Mouse (Mus musculus) neural tube, embryonic 14.5 days (tissue): Measurements from ENCODE around the gene Bcas3. TPM values are rescaled to one million over a fixed set of nuclear protein-coding genes. Genes with fewer than 3 reads are reported as not detected.

Source experiments
- ATAC-seq: fragments of 200-750 bp; cut with Nextera tagmentation; 2 replicates; pipeline ENCODE4 v1.8.0; 2017; ENCODE audit warnings: low read depth, mild to moderate bottlenecking, moderate TSS enrichment, moderate library complexity
- H3K27ac ChIP-seq: fragments of 300-500 bp; sonication (generic); 2 replicates; pipeline ENCODE4 v1.5.1; 2014; ENCODE audit warnings: low read depth, mild to moderate bottlenecking, control low read depth, low read length, moderate library complexity, mixed read lengths
- H3K27me3 ChIP-seq: fragments of 300-500 bp; sonication (generic); 2 replicates; pipeline ENCODE4 v1.6.1; 2014; ENCODE audit warnings: low read length; ENCODE audit not compliant: control insufficient read depth, insufficient read depth
- H3K36me3 ChIP-seq: fragments of 300-500 bp; sonication (generic); 2 replicates; pipeline ENCODE4 v1.6.1; 2014; ENCODE audit warnings: low read length, mixed read lengths; ENCODE audit not compliant: control insufficient read depth, insufficient read depth
- H3K4me1 ChIP-seq: fragments of 300-500 bp; sonication (generic); 2 replicates; pipeline ENCODE4 v1.6.1; 2014; ENCODE audit warnings: low read length; ENCODE audit not compliant: control insufficient read depth, insufficient read depth
- H3K4me2 ChIP-seq: fragments of 300-500 bp; sonication (generic); 2 replicates; pipeline ENCODE4 v1.6.1; 2014; ENCODE audit warnings: mild to moderate bottlenecking, low read depth, low read length, control low read depth
- H3K4me3 ChIP-seq: fragments of 300-500 bp; sonication (generic); 2 replicates; pipeline ENCODE4 v1.5.1; 2014; ENCODE audit warnings: low read depth, low read length, control low read depth, mixed read lengths
- H3K9ac ChIP-seq: fragments of 300-500 bp; sonication (generic); replicated peaks from 2 replicates; pipeline ENCODE4 v1.6.1; 2014; ENCODE audit warnings: low read depth, mild to moderate bottlenecking, control low read depth, low read length, mixed read lengths
- H3K9me3 ChIP-seq: fragments of 300-500 bp; sonication (generic); 2 replicates; pipeline ENCODE4 v1.6.1; 2016; ENCODE audit warnings: low read length; ENCODE audit not compliant: control insufficient read depth
- WGBS: fragments of 180-500 bp; shearing (Covaris S2); extraction: QIAGEN DNeasy Blood & Tissue Kit; methylation state at CpG from one replicate; pipeline ENCODE4 v1.1.7; 2014; 5-methylcytosine and 5-hydroxymethylcytosine counted together
- polyA plus RNA-seq: library from polyadenylated mRNA; unstranded; fragments of >200 nt; fragmentation: Nextera tagmentation; extraction: Ambion mirVana; gene quantifications from 2 replicates; pipeline ENCODE4 v1.2.1, GENCODE M21; 2014

Bcas3 gene
- 30.9 and 41.9 TPM in 2 replicates for polyA plus RNA-seq

DNA sequence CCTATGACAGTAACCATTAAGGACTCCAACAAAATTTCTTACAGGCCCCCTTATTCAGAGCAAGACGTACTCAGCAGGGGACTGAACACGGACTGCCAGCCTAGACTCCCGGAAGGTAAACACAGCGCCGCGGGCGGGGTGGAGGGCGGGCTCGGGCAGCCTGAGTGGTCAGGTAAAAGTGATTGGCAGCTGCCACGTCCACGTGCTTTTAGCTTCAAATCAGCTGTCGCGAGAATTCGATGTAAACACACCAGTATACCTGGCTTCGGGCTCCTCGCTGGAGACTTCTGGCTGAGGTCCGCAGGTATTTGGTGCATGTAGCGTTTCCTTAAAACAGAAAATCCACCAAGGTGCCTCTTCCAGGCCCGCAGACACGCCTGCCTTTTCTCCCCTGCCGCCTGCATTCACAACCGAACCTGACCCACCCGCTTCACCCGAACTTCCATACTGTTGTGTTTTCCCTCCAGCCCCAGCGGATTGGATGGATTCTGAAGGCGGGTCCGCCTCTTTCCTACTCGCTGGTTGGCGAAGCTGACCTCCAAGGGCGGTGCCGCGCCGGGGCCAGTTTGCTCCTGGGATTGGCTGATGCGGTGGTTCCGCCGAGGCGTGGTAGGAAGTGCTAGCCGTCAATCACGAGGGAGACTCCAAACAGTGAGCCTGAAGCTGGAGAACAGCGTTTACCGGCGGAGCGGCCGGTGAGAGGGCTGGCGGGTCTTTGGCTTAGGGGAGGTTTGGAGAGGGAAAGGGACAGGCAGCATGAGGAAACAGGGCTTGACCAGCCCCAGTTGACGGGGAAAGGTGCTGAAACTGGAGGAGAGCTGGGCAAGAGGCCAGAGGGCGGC lies at the start of gene Bcas3:
Bcas3 (plus strand) TSS at position 629 of the 842 bp plus-strand sequence.
- peak; percentile 100 for ATAC-seq
- Histone ChIP-seq H3K27ac (no peak within 1 kb of the TSS), H3K4me2 (peak within 1 kb of the TSS; percentile 83), H3K36me3 (no peaks in the 10 kb centered on the region), H3K4me3 (peak within 1 kb of the TSS; percentile 70), H3K4me1 (peaks cover 7% of the 10 kb centered on the region; the same call in 1 of the 2 replicates), H3K27me3 (no peaks in the 10 kb centered on the region), H3K9ac (peak within 1 kb of the TSS; percentile 68), H3K9me3 (no peaks in the 10 kb centered on the region)
- WGBS = under 1% methylated on average over 47 of the region's 47 CpGs

DNA sequence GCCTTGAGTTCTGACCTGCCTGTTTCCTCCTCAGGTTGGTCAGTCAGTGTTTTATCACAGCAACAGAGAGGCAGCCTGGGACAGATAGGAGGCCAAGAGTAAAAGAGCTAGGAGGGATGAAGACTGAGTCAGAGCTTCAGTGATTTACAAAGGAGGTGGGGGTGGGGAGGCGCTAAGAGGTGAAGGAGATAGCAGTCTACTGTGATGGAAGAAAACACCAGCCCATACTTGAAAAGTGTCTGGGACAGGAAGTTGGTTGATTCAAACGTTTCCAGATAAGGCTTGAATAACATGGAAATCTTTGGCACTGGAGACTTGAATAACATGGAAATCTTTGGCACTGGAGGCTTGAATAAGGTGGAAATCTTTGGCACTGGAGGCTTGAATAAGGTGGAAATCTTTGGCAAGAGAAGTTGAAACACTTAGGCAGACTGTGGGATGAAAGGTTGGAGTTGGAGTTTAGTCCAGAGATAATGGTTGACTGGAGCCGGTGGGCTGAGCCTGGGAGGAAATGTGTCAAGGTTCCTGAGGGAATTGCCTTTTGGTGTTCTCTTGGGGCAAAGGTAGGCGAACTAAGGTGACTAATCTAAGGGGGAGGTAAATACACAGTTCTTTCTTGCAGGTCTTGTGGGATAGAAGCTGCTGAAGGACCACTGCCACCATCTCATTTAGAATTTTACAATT lies 46.2 kb upstream of the Bcas3 start:
- Histone ChIP-seq H3K9me3 (no peaks in the 10 kb centered on the region), H3K27ac (no peak overlapping the region), H3K4me2 (no peak overlapping the region), H3K36me3 (no peaks in the 10 kb centered on the region), H3K27me3 (no peaks in the 10 kb centered on the region), H3K4me3 (no peak overlapping the region), H3K4me1 (no peaks in the 10 kb centered on the region), H3K9ac (no peak overlapping the region)
- ATAC-seq = no peak
- WGBS = 77% methylated on average over 4 of the region's 4 CpGs

DNA sequence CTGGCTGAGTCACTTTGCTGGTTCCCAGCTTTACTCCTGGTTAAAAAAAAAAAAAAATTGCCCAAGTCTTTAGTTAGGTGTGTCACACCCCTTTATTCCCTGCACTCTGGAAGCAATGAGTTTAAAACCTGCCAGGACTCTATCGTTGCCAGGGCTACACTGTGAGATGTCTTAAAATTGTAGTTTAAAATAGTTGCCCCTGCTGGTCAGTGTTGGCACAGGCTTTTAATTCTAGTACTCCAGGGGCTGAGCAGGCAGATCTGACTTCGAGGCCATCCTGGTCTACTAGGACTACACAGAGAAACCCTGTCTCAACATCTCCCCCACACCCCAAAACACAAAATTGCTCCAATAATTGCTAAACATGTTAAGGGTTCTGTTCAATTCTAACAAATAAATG lies 44.2 kb upstream of the Bcas3 start:
- Histone ChIP-seq H3K27ac (no peak overlapping the region), H3K4me1 (peaks cover 10% of the 10 kb centered on the region), H3K36me3 (no peaks in the 10 kb centered on the region), H3K4me2 (no peak overlapping the region), H3K9ac (no peak overlapping the region), H3K27me3 (no peaks in the 10 kb centered on the region), H3K9me3 (no peaks in the 10 kb centered on the region), H3K4me3 (no peak overlapping the region)
- 76% methylated on average over 2 of the region's 2 CpGs for WGBS
- no peak for ATAC-seq

DNA sequence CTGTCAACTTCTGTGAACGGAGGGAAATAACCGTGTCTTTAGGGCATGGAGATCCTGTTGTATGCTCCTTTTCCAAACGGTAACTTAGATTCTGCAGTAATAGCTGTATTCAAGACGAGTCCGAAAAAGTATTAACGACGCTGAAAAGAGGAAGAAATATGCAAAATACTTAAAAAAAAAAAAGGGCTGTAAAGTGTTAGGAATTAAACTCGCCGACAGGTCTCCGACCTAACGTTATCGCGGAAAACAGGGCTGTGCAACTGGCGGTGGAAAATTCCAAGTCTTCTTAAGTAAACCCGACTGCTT lies 42.6 kb upstream of the Bcas3 start:
- Histone ChIP-seq H3K4me2 (peak overlapping the region; percentile 95), H3K4me3 (peak overlapping the region; percentile 69), H3K9ac (peak overlapping the region; percentile 60), H3K27ac (peak overlapping the region; percentile 57), H3K36me3 (no peaks in the 10 kb centered on the region), H3K27me3 (no peaks in the 10 kb centered on the region), H3K4me1 (peaks cover 10% of the 10 kb centered on the region), H3K9me3 (no peaks in the 10 kb centered on the region)
- no peak for ATAC-seq
- WGBS = 1% methylated on average over 15 of the region's 15 CpGs

DNA sequence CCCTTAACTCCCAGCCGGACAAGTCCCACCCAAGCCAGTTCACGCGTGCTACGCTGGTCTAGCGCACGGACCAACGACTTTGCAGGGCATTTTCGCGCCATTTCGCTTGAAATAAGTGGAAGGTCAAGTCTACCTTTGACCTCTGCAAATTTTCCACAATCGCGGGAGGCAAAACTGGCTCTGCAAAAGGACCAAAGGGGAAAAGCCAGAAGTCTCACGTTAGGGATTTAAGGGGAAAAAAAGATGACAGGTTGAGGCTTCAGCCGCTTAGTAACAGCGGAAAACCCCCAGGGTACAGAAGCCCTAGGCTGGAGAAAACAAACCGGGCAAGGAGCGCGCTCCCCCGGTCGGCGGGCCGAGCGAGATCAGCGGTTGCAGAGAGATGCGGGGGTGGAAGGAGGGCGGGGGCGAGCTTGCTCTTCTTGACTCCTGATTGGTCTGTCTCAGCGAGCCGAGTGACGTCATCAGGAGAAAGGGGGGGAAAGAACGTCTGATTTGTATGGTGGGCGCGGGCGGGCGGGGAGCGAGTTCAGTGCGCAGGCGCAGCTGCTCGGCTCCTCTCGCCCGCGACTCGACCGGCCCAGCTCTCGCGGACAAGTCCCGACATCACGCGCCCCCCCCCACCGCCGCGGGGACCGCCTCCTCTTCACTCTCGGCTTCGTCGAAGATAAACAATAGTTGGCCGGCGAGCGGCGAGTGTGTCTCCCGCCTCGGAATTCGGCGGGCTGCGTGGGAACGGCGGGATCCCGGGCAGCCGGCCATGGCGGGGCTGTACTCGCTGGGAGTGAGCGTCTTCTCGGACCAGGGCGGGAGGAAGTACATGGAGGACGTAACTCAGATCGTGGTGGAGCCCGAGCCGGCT lies 42.0 kb upstream of the Bcas3 start, which contains the start of gene Ppm1d:
Ppm1d (plus strand) TSS at position 532 of the 862 bp plus-strand sequence.
- peak; percentile 92 for ATAC-seq
- H3K4me3 ChIP-seq = peak within 1 kb of the TSS; percentile 69
- WGBS = under 1% methylated on average over 55 of the region's 78 CpGs

DNA sequence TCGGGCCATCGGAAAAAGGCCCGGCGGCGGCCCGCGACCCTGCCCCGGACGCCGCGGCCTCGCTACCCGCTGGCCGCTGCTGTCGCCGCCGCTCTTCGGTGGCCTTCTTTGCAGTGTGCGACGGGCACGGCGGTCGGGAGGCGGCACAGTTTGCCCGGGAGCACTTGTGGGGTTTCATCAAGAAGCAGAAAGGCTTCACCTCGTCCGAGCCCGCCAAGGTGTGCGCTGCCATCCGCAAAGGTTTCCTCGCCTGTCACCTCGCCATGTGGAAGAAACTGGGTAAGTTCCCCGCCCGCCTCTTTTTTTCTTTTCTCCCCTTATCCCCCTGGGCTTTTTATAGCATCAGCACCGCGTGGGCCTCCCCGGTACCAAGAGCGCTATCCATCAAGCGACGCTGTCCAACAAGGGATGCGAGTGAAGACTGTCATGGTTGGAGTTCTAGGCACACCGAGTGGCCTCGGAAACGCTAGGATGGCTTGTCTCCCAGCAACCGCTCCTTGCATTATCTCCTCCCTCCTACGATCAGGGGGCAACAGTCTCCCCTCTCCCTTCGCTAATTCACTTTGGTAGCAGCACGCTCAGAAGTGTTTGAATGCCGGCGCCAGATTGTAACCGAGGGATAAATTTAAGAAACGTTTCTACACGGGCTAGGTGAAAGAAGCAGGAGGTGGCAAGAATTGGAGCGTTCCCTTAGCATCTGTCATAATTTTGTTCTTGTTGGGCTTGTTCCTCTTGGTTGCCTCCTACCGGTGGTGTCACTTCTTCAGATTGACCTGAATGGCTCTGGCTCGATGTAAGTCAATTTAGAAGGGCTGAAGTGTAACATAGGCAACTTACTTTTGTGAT lies 41.1 kb upstream of the Bcas3 start:
- Histone ChIP-seq H3K4me2 (peak overlapping the region; percentile 68), H3K9ac (peak overlapping the region; percentile 82), H3K27me3 (no peaks in the 10 kb centered on the region), H3K4me3 (peak overlapping the region; percentile 69), H3K27ac (peak overlapping the region; percentile 87), H3K36me3 (no peaks in the 10 kb centered on the region), H3K9me3 (no peaks in the 10 kb centered on the region), H3K4me1 (peaks cover 10% of the 10 kb centered on the region)
- WGBS = under 1% methylated on average over 56 of the region's 56 CpGs
- ATAC-seq = peak; percentile 52

More for the DNA sequence above, 42.0 kb upstream of the Bcas3 start, which contains the start of gene Ppm1d:
- H3K4me2 ChIP-seq = peak within 1 kb of the TSS; percentile 95
- peaks cover 10% of the 10 kb centered on the region for H3K4me1 ChIP-seq
- H3K36me3 ChIP-seq = no peaks in the 10 kb centered on the region
- peak within 1 kb of the TSS; percentile 87 for H3K27ac ChIP-seq
- H3K9me3 ChIP-seq = no peaks in the 10 kb centered on the region
- H3K9ac ChIP-seq = peak within 1 kb of the TSS; percentile 82
- H3K27me3 ChIP-seq = no peaks in the 10 kb centered on the region

DNA sequence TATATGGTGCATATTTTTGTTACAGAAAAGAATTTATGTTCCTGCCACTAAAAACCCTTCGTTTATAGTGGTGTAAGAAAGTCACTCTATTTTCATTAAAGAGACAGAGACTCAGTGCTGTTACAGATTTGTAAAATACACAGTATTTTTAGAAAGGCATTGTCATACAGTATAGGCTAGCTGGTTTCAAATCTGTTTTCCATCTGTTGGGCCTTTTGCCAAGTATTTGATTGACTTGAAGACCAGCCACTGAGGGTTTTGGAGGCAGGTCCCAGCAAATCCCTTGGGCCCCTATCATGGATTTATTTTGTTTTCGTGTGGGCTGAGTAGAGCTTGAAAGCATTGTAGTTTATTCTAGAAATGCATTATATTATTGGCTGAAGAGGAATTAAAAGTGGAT lies 40.1 kb upstream of the Bcas3 start:
- H3K27ac ChIP-seq = no peak overlapping the region
- H3K27me3 ChIP-seq = no peaks in the 10 kb centered on the region
- peak overlapping the region; percentile 68 for H3K4me2 ChIP-seq
- H3K4me1 ChIP-seq = peaks cover 10% of the 10 kb centered on the region
- ATAC-seq = no peak
- H3K9ac ChIP-seq = no peak overlapping the region
- no peaks in the 10 kb centered on the region for H3K36me3 ChIP-seq
- H3K9me3 ChIP-seq = no peaks in the 10 kb centered on the region
- H3K4me3 ChIP-seq = peak overlapping the region; percentile 69
- WGBS = 22% methylated on average over 2 of the region's 2 CpGs

DNA sequence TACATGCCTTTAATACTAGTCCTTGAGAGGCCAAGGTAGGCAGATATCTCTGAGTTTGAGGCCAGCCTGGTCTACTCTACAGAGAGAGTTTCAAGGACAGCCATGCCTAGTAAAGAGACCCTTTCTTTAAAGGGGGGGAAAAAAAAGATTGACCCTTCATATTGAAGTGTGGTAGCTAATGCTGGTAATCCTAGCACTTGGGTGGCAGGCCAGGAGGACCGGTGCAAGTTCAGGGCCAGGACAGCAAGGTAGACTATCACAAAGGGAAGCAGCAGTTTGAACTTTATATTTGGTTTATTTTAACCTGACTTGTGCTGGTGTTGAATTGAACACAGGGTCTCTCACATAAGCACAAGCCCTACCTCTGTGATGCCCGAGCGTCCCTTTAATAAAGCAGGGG lies 39.6 kb upstream of the Bcas3 start:
- H3K4me2 ChIP-seq = peak overlapping the region; percentile 68
- 87% methylated on average over 3 of the region's 3 CpGs for WGBS
- no peak overlapping the region for H3K27ac ChIP-seq
- peaks cover 10% of the 10 kb centered on the region for H3K4me1 ChIP-seq
- ATAC-seq = no peak
- H3K36me3 ChIP-seq = no peaks in the 10 kb centered on the region
- H3K9me3 ChIP-seq = no peaks in the 10 kb centered on the region
- no peak overlapping the region; the same call in 1 of the 2 replicates for H3K9ac ChIP-seq
- H3K4me3 ChIP-seq = peak overlapping the region; percentile 69
- H3K27me3 ChIP-seq = no peaks in the 10 kb centered on the region
